ENCODE assay signal across 8 mouse cellular contexts in the genomic region with DNA sequence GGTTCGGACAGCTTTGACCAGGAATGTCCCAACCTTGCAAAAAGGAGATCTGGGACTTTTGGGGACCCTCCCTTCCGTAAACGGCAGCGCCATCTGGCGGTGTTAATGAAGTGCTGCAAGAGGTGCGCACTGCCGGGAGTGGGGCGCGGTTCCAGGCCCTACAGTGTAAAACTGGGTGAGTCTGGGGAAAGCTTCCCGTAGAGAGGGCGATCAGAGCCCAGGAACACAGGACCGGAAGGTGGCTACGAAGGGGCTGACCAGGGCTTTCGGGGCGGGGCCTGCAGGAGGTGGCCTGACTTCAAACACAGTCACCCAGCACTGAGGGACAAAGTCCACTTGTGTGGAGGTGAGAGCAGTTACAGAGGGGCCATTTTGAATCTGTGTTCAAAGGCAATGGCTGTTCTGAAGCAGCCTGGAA. TPM values are rescaled to one million over a fixed set of nuclear protein-coding genes. Genes with fewer than 3 reads are reported as not detected.
DNase-seq lines count a peak whose midpoint lies in the region; ATAC-seq and TF ChIP-seq lines count a peak whose summit lies in the region.

No protein-coding gene starts in this region.

- H3K27me3 ChIP-seq in MEL (ENCODE audit: control insufficient read depth in 1 of 2, insufficient read depth in 2 of 2, low read length in 2 of 2): no peaks in the 10 kb centered on the region
- H3K27me3 ChIP-seq in embryonic facial prominence, embryonic 15.5 days: peaks cover 62% of the 10 kb centered on the region
- H3K27me3 ChIP-seq in hindbrain, embryonic 10.5 days (ENCODE audit: insufficient read depth, poor library complexity, severe bottlenecking): peaks cover 72% of the 10 kb centered on the region
- H3K27me3 ChIP-seq in limb, embryonic 11.5 days (ENCODE audit: control insufficient read depth, insufficient read depth, low read length): peaks cover 51% of the 10 kb centered on the region
- H3K27me3 ChIP-seq in midbrain, embryonic 11.5 days (ENCODE audit: control insufficient read depth, insufficient read depth, low read length): peaks cover 49% of the 10 kb centered on the region

- H3K36me3 ChIP-seq in MEL (ENCODE audit: control insufficient read depth in 1 of 2, insufficient read depth in 2 of 2, low read length in 2 of 2): peaks cover 0 to 4% of the 10 kb centered on the region in 2 experiments; a peak in 2 of 4 replicates
- H3K36me3 ChIP-seq in embryonic facial prominence, embryonic 15.5 days: no peaks in the 10 kb centered on the region
- H3K36me3 ChIP-seq in hindbrain, embryonic 10.5 days: no peaks in the 10 kb centered on the region
- no peaks in the 10 kb centered on the region for H3K36me3 ChIP-seq in limb, embryonic 11.5 days (ENCODE audit: control insufficient read depth, insufficient read depth, low read length)
- H3K36me3 ChIP-seq in midbrain, embryonic 11.5 days (ENCODE audit: control insufficient read depth, insufficient read depth, low read length): no peaks in the 10 kb centered on the region

- H3K4me3 ChIP-seq in MEL (ENCODE audit: control insufficient read depth in 1 of 2, insufficient read depth in 1 of 2, low read depth in 2 of 2, low read length in 2 of 2): peak overlapping the region; percentile 43 to 61
- peak overlapping the region; percentile 43; the same call in 1 of the 2 replicates for H3K4me3 ChIP-seq in embryonic facial prominence, embryonic 15.5 days (replicated peaks)
- H3K4me3 ChIP-seq in hindbrain, embryonic 10.5 days: peak overlapping the region; percentile 52
- peak overlapping the region; percentile 12; the same call in 1 of the 2 replicates for H3K4me3 ChIP-seq in limb, embryonic 11.5 days (ENCODE audit: low read depth, low read length)
- H3K4me3 ChIP-seq in midbrain, embryonic 11.5 days (ENCODE audit: low read depth, low read length): no peak overlapping the region; the same call in 1 of the 2 replicates

- DNase-seq in cerebellum, postnatal 14 days: peak; percentile 67 to 79
- DNase-seq in MEL (ENCODE audit: low read depth, low spot score): peak; percentile 83
- DNase-seq in hindbrain, embryonic 10.5 days (ENCODE audit: low spot score): peak; percentile 74
- peak; percentile 82 for DNase-seq in limb, embryonic 11.5 days (ENCODE audit: low spot score)
- peak; percentile 96 for DNase-seq in midbrain, embryonic 11.5 days (ENCODE audit: low spot score, missing footprints)
- peak; percentile 48 for DNase-seq in thymus, postnatal 14 days

- TF ChIP-seq CTCF in MEL (IDR thresholded peaks at IDR 0.05 in 2 of 3, conservative IDR thresholded peaks at IDR 0.05 in 1 of 3; ENCODE audit: control insufficient read depth in 1 of 3, insufficient read depth in 1 of 3, low read depth in 2 of 3, low read length in 3 of 3, poor library complexity in 1 of 3, severe bottlenecking in 1 of 3): peak; percentile 88 to 98 (median 97)

- H3K27ac ChIP-seq in MEL (ENCODE audit: control insufficient read depth, low read depth, low read length): no peak overlapping the region
- H3K27ac ChIP-seq in embryonic facial prominence, embryonic 15.5 days (replicated peaks): no peak overlapping the region
- H3K27ac ChIP-seq in hindbrain, embryonic 10.5 days: 0 out of 2 replicates have a peak overlapping the region, but pooled peaks have one; percentile 17
- no peak overlapping the region for H3K27ac ChIP-seq in limb, embryonic 11.5 days (replicated peaks; ENCODE audit: low read depth, low read length)
- H3K27ac ChIP-seq in midbrain, embryonic 11.5 days (ENCODE audit: low read depth, low read length): no peak overlapping the region

- TF ChIP-seq EP300 in MEL (IDR thresholded peaks at IDR 0.05; ENCODE audit: low read depth in 1 of 2, low read length in 2 of 2): no peak

- peak; percentile 25 to 49; a peak in 1 of 4 replicates for TF ChIP-seq POLR2A in MEL (IDR thresholded peaks at IDR 0.05; ENCODE audit: control insufficient read depth in 1 of 2, insufficient read depth in 1 of 2, low read depth in 1 of 2, low read length in 2 of 2, poor library complexity in 1 of 2)

- H3K4me1 ChIP-seq in MEL (ENCODE audit: control insufficient read depth in 1 of 2, insufficient read depth in 2 of 2, low read length in 2 of 2): peaks cover 0 to 7% of the 10 kb centered on the region in 2 experiments; a peak in 2 of 4 replicates
- H3K4me1 ChIP-seq in embryonic facial prominence, embryonic 15.5 days: peaks cover 43% of the 10 kb centered on the region
- H3K4me1 ChIP-seq in hindbrain, embryonic 10.5 days (replicated peaks): peaks cover 51% of the 10 kb centered on the region
- peaks cover 26% of the 10 kb centered on the region for H3K4me1 ChIP-seq in limb, embryonic 11.5 days (ENCODE audit: control insufficient read depth, insufficient read depth, low read length)
- H3K4me1 ChIP-seq in midbrain, embryonic 11.5 days (ENCODE audit: control insufficient read depth, insufficient read depth, low read length): peaks cover 30% of the 10 kb centered on the region

- 1% methylated on average over 15 of the region's 15 CpGs for WGBS in embryonic facial prominence, embryonic 15.5 days
- WGBS in hindbrain, embryonic 10.5 days: 2% methylated on average over 15 of the region's 15 CpGs
- WGBS in limb, embryonic 11.5 days: 1% methylated on average over 15 of the region's 15 CpGs
- under 1% methylated on average over 15 of the region's 15 CpGs for WGBS in midbrain, embryonic 11.5 days

- H3K9ac ChIP-seq in MEL (ENCODE audit: control insufficient read depth, low read depth, low read length, poor library complexity, severe bottlenecking): peak overlapping the region; percentile 65
- H3K9ac ChIP-seq in embryonic facial prominence, embryonic 15.5 days: no peak overlapping the region; the same call in 1 of the 2 replicates
- peak overlapping the region; percentile 30 for H3K9ac ChIP-seq in limb, embryonic 11.5 days (ENCODE audit: low read length)
- no peak overlapping the region for H3K9ac ChIP-seq in midbrain, embryonic 11.5 days (ENCODE audit: low read length)

- no peaks in the 10 kb centered on the region for H3K9me3 ChIP-seq in MEL (replicated peaks; ENCODE audit: insufficient read depth, low read length)
- H3K9me3 ChIP-seq in embryonic facial prominence, embryonic 15.5 days (replicated peaks): no peaks in the 10 kb centered on the region
- no peaks in the 10 kb centered on the region for H3K9me3 ChIP-seq in hindbrain, embryonic 10.5 days
- H3K9me3 ChIP-seq in limb, embryonic 11.5 days (ENCODE audit: control insufficient read depth, low read length): no peaks in the 10 kb centered on the region
- H3K9me3 ChIP-seq in midbrain, embryonic 11.5 days (ENCODE audit: control insufficient read depth, low read length): no peaks in the 10 kb centered on the region

- peak; percentile 70 for TF ChIP-seq RAD21 in MEL (IDR thresholded peaks at IDR 0.05; ENCODE audit: low read depth, low read length)

- ATAC-seq in cerebellum, adult (ENCODE audit: insufficient number of reproducible peaks, low FRiP score, low TSS enrichment): no peak
- ATAC-seq in embryonic facial prominence, embryonic 15.5 days (ENCODE audit: insufficient number of reproducible peaks, low FRiP score, low TSS enrichment, low read depth): no peak
- peak; percentile 29; the same call in 1 of the 2 replicates for ATAC-seq in limb, embryonic 11.5 days (ENCODE audit: insufficient number of reproducible peaks, low FRiP score, low TSS enrichment, low read depth)
- ATAC-seq in midbrain, embryonic 11.5 days (ENCODE audit: low FRiP score): 0 out of 2 replicates have a peak, but pooled peaks have one; percentile 31

- H3K4me2 ChIP-seq in embryonic facial prominence, embryonic 15.5 days (replicated peaks): peak overlapping the region; percentile 74
- peak overlapping the region; percentile 36 for H3K4me2 ChIP-seq in limb, embryonic 11.5 days (ENCODE audit: low read depth, severe bottlenecking)
- H3K4me2 ChIP-seq in midbrain, embryonic 11.5 days: peak overlapping the region; percentile 3; the same call in 1 of the 2 replicates

- H3K79me2 ChIP-seq in MEL (ENCODE audit: control insufficient read depth, insufficient read depth, low read length, poor library complexity): no peaks in the 10 kb centered on the region

RNA-seq across cellular contexts. Expression of gene Dnajc22, which starts 6.2 kb away (rescaled TPM):
- 3.2 TPM in 2 replicates for total RNA-seq in MEL (2012; rRNA removed)
- 1 to 10 TPM in 1 of 2 experiments, not detected in 1; 5.3 TPM for polyA plus RNA-seq in MEL (2012; ENCODE audit: insufficient read depth in 1 of 2, insufficient read length in 2 of 2, low read depth in 1 of 2, low replicate concordance in 2 of 2, missing spikeins in 1 of 2)
- polyA plus RNA-seq in embryonic facial prominence, embryonic 15.5 days (2015; fragmentation: Nextera tagmentation; extraction: Ambion mirVana): 0.28 and 0.64 TPM in 2 replicates
- polyA plus RNA-seq in hindbrain, embryonic 10.5 days (2016; fragmentation: Nextera tagmentation; extraction: Ambion mirVana): 1.9 and 2.2 TPM in 2 replicates
- polyA plus RNA-seq in limb, embryonic 11.5 days (2014; fragmentation: Nextera tagmentation; extraction: Ambion mirVana): 0.61 and 0.62 TPM in 2 replicates
- polyA plus RNA-seq in midbrain, embryonic 11.5 days (2014; fragmentation: Nextera tagmentation; extraction: Ambion mirVana): 0.46 and 0.50 TPM in 2 replicates

RNA-seq across cellular contexts. Expression of gene C1ql4, which starts 11.5 kb away (rescaled TPM):
- 0.15 TPM in 1 of 2 replicates, not detected in the other for total RNA-seq in MEL (2012; rRNA removed)
- polyA plus RNA-seq in MEL (2012; ENCODE audit: insufficient read depth in 1 of 2, insufficient read length in 2 of 2, low read depth in 1 of 2, low replicate concordance in 2 of 2, missing spikeins in 1 of 2): under 1 TPM in 1 of 2 experiments, not detected in 1; 0.08 TPM
- polyA plus RNA-seq in embryonic facial prominence, embryonic 15.5 days (2015; fragmentation: Nextera tagmentation; extraction: Ambion mirVana): 0.17 TPM in 1 of 2 replicates, not detected in the other
- 0.78 and 8.7 TPM in 2 replicates for polyA plus RNA-seq in hindbrain, embryonic 10.5 days (2016; fragmentation: Nextera tagmentation; extraction: Ambion mirVana)
- polyA plus RNA-seq in limb, embryonic 11.5 days (2014; fragmentation: Nextera tagmentation; extraction: Ambion mirVana): not detected in 2 replicates
- polyA plus RNA-seq in midbrain, embryonic 11.5 days (2014; fragmentation: Nextera tagmentation; extraction: Ambion mirVana): 5.0 and 6.2 TPM in 2 replicates

RNA-seq across cellular contexts. Expression of gene Troap, which starts 24.8 kb away (rescaled TPM):
- 24.3 and 25.8 TPM in 2 replicates for total RNA-seq in MEL (2012; rRNA removed)
- polyA plus RNA-seq in MEL (2012; ENCODE audit: insufficient read depth in 1 of 2, insufficient read length in 2 of 2, low read depth in 1 of 2, low replicate concordance in 2 of 2, missing spikeins in 1 of 2): 10 to 100 TPM in 1 of 2 experiments, not detected in 1; 70.2 TPM
- 27.1 TPM in 2 replicates for polyA plus RNA-seq in embryonic facial prominence, embryonic 15.5 days (2015; fragmentation: Nextera tagmentation; extraction: Ambion mirVana)
- 41.6 and 46.8 TPM in 2 replicates for polyA plus RNA-seq in hindbrain, embryonic 10.5 days (2016; fragmentation: Nextera tagmentation; extraction: Ambion mirVana)
- 33.4 and 37.2 TPM in 2 replicates for polyA plus RNA-seq in limb, embryonic 11.5 days (2014; fragmentation: Nextera tagmentation; extraction: Ambion mirVana)
- polyA plus RNA-seq in midbrain, embryonic 11.5 days (2014; fragmentation: Nextera tagmentation; extraction: Ambion mirVana): 19.7 and 27.2 TPM in 2 replicates

RNA-seq across cellular contexts. Expression of gene Spats2, which starts 26.6 kb away (rescaled TPM):
- 8.2 and 12.0 TPM in 2 replicates for total RNA-seq in MEL (2012; rRNA removed)
- 10 to 100 TPM in 1 of 2 experiments, not detected in 1; 24.5 TPM for polyA plus RNA-seq in MEL (2012; ENCODE audit: insufficient read depth in 1 of 2, insufficient read length in 2 of 2, low read depth in 1 of 2, low replicate concordance in 2 of 2, missing spikeins in 1 of 2)
- 36.7 and 37.0 TPM in 2 replicates for polyA plus RNA-seq in embryonic facial prominence, embryonic 15.5 days (2015; fragmentation: Nextera tagmentation; extraction: Ambion mirVana)
- polyA plus RNA-seq in hindbrain, embryonic 10.5 days (2016; fragmentation: Nextera tagmentation; extraction: Ambion mirVana): 58.4 and 62.6 TPM in 2 replicates
- 69.2 and 70.1 TPM in 2 replicates for polyA plus RNA-seq in limb, embryonic 11.5 days (2014; fragmentation: Nextera tagmentation; extraction: Ambion mirVana)
- polyA plus RNA-seq in midbrain, embryonic 11.5 days (2014; fragmentation: Nextera tagmentation; extraction: Ambion mirVana): 58.8 and 65.6 TPM in 2 replicates

RNA-seq across cellular contexts. Expression of gene Prph, which starts 44.2 kb away (rescaled TPM):
- not detected in 2 replicates for total RNA-seq in MEL (2012; rRNA removed)
- not detected for polyA plus RNA-seq in MEL (2012; ENCODE audit: insufficient read depth in 1 of 2, insufficient read length in 2 of 2, low read depth in 1 of 2, low replicate concordance in 2 of 2, missing spikeins in 1 of 2)
- polyA plus RNA-seq in embryonic facial prominence, embryonic 15.5 days (2015; fragmentation: Nextera tagmentation; extraction: Ambion mirVana): 8.8 and 9.9 TPM in 2 replicates
- polyA plus RNA-seq in hindbrain, embryonic 10.5 days (2016; fragmentation: Nextera tagmentation; extraction: Ambion mirVana): 9.7 and 14.4 TPM in 2 replicates
- 0.10 and 0.11 TPM in 2 replicates for polyA plus RNA-seq in limb, embryonic 11.5 days (2014; fragmentation: Nextera tagmentation; extraction: Ambion mirVana)
- polyA plus RNA-seq in midbrain, embryonic 11.5 days (2014; fragmentation: Nextera tagmentation; extraction: Ambion mirVana): 3.6 and 4.8 TPM in 2 replicates

Comparison
In these comparisons a context has a peak if more than half of its experiments do, and no peak if none do; other contexts are left out.
1. ATAC-seq: peak in limb, embryonic 11.5 days (single experiment) and midbrain, embryonic 11.5 days (single experiment); none in cerebellum, adult (single experiment) and embryonic facial prominence, embryonic 15.5 days (single experiment).
2. H3K9ac ChIP-seq: peak in MEL (single experiment) and limb, embryonic 11.5 days (single experiment); none in embryonic facial prominence, embryonic 15.5 days (single experiment) and midbrain, embryonic 11.5 days (single experiment).
3. H3K4me2 ChIP-seq: peak in every context shown above with its lines; median percentile 74 in embryonic facial prominence, embryonic 15.5 days; 36 in limb, embryonic 11.5 days; 3 in midbrain, embryonic 11.5 days.
4. Peak in every context shown above with its lines, with median percentiles within 50 percentile points of each other: DNase-seq.